Mouse (Mus musculus): ENCODE data around the gene Sestd1. TPM values are rescaled to one million over a fixed set of nuclear protein-coding genes. Genes with fewer than 3 reads are reported as not detected.

Sestd1 gene
- polyA plus RNA-seq, 1 experiment from 2014 or later: 11.6 TPM

DNA sequence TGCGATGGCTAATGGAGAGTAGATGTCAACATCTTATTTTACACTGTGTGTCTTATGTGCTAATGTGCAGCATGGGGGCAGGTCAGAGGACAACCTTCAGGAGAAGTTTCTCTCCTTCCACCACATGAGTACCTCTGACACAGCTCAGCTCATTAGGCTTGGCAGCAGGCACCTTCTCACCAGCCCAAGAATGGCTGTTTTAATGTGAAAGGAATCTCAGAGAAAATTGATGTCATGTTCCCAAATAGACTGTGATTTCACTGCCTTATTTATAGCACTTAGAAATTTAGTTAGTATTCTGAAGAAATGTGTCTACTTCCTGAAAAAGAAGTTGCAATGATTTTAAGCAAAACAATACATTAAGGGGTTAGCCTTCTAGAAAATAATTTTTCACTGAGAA, 78.5 kb downstream of the Sestd1 start:
- no peaks in the 10 kb centered on the region for H3K27me3 ChIP-seq (replicated peaks; ENCODE audit: control insufficient read depth, insufficient read depth, low read length)
- 94% methylated on average over 1 of the region's 1 CpGs for WGBS
- no peaks in the 10 kb centered on the region for H3K36me3 ChIP-seq (ENCODE audit: control insufficient read depth, insufficient read depth, low read length)
- no peaks in the 10 kb centered on the region for H3K4me1 ChIP-seq (ENCODE audit: control insufficient read depth, insufficient read depth, low read length)
- ATAC-seq: no peak
- H3K4me3 ChIP-seq (ENCODE audit: low read length): no peak overlapping the region
- H3K9ac ChIP-seq (ENCODE audit: low read depth, low read length): no peak overlapping the region
- no peak overlapping the region for H3K27ac ChIP-seq (ENCODE audit: low read length)
- no peak overlapping the region for H3K4me2 ChIP-seq (ENCODE audit: low read depth, low read length)
- H3K9me3 ChIP-seq (ENCODE audit: control insufficient read depth, low read length): no peaks in the 10 kb centered on the region

DNA sequence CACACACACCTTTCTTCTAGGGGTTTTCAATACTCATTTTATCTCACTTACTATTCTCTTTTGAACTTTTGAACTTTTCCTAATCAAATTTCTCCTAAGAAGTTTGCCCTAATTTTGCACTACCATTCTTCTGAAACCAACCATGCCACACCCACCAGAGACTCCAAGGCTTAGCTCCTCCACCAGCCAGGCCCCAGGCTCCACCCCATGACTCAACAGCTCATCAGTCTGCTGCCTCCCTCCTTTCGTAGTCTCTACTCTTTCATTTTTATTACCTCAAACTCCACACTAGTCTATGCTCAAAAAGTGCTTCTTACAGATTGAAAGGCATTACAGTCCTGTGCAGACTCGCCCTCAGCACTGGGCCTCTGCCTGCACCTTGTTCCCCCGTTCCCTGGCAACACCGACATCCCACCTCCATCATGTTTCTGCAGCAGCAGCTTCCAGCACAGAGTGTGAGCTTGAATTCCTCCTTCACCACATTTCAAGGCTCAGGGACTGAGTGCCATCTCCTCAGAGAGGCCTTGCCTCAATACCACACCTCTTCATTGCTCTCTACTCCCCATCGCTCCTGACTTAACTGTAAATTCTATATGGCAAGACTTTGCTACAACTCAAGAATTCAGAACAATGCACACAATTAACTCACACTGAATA, 79.3 kb downstream of the Sestd1 start:
- 76% methylated on average over 5 of the region's 5 CpGs for WGBS
- Histone ChIP-seq H3K36me3 (ENCODE audit: control insufficient read depth, insufficient read depth, low read length) (no peaks in the 10 kb centered on the region), H3K4me3 (ENCODE audit: low read length) (no peak overlapping the region), H3K27ac (ENCODE audit: low read length) (no peak overlapping the region), H3K9me3 (ENCODE audit: control insufficient read depth, low read length) (no peaks in the 10 kb centered on the region), H3K4me1 (ENCODE audit: control insufficient read depth, insufficient read depth, low read length) (no peaks in the 10 kb centered on the region), H3K4me2 (ENCODE audit: low read depth, low read length) (no peak overlapping the region), H3K27me3 (replicated peaks; ENCODE audit: control insufficient read depth, insufficient read depth, low read length) (no peaks in the 10 kb centered on the region), H3K9ac (ENCODE audit: low read depth, low read length) (no peak overlapping the region)
- ATAC-seq: no peak; the same call in 1 of the 2 replicates

DNA sequence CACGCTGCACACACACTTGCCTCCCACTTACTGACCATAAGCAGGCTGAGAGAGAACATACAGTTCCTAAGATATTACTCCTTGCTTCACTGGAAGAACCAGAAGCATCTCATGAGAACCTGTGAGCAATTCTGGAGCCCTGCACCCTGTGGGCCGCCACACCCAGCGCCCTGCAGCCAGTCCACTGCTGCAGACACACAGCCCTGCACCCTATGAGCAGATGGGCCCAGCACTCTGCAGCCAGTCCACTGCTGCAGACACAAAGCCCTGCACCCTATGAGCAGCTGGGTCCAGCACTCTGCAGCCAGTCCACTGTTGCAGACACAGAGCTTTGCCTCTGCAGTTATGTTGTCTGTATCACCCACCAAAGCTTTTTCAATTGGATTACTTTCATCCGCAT, 80.0 kb downstream of the Sestd1 start:
- Histone ChIP-seq H3K9me3 (ENCODE audit: control insufficient read depth, low read length) (no peaks in the 10 kb centered on the region), H3K27me3 (replicated peaks; ENCODE audit: control insufficient read depth, insufficient read depth, low read length) (no peaks in the 10 kb centered on the region), H3K4me3 (ENCODE audit: low read length) (no peak overlapping the region), H3K36me3 (ENCODE audit: control insufficient read depth, insufficient read depth, low read length) (no peaks in the 10 kb centered on the region), H3K4me2 (ENCODE audit: low read depth, low read length) (no peak overlapping the region), H3K4me1 (ENCODE audit: control insufficient read depth, insufficient read depth, low read length) (no peaks in the 10 kb centered on the region), H3K27ac (ENCODE audit: low read length) (no peak overlapping the region), H3K9ac (ENCODE audit: low read depth, low read length) (no peak overlapping the region)
- ATAC-seq: no peak
- 94% methylated on average over 4 of the region's 4 CpGs for WGBS

- Histone ChIP-seq H3K9ac (ENCODE audit: low read depth, low read length) (no peak overlapping the region), H3K4me3 (ENCODE audit: low read length) (no peak overlapping the region), H3K36me3 (ENCODE audit: control insufficient read depth, insufficient read depth, low read length) (no peaks in the 10 kb centered on the region), H3K4me1 (ENCODE audit: control insufficient read depth, insufficient read depth, low read length) (no peaks in the 10 kb centered on the region), H3K27me3 (replicated peaks; ENCODE audit: control insufficient read depth, insufficient read depth, low read length) (no peaks in the 10 kb centered on the region), H3K27ac (ENCODE audit: low read length) (no peak overlapping the region), H3K9me3 (ENCODE audit: control insufficient read depth, low read length) (no peaks in the 10 kb centered on the region), H3K4me2 (ENCODE audit: low read depth, low read length) (no peak overlapping the region)
- WGBS: 61% methylated on average over 5 of the region's 5 CpGs
- no peak for ATAC-seq
Measured at GRCm38 (mm10) chr2:77198246-77198645, 82.1 kb downstream of the Sestd1 start.

DNA sequence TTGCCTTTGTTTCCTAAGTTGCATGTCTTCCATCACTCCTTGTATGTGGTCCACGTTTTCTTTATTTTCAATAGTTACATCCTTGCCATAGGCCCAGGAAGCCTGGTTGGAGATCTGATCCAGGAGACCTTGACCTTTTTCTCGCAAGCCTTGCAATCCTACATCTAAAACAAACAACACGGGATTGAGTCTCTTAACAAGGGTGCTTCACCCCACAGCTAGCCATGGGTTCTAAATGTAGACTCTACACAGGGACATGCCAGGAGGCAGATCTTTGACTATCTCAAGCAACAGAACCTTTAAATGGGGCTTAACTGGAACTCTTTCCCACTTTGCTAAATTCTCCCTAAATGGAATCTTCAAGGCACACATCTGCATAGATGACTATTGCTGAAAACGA, 83.6 kb downstream of the Sestd1 start:
- Histone ChIP-seq H3K4me1 (ENCODE audit: control insufficient read depth, insufficient read depth, low read length) (no peaks in the 10 kb centered on the region), H3K4me3 (ENCODE audit: low read length) (no peak overlapping the region), H3K36me3 (ENCODE audit: control insufficient read depth, insufficient read depth, low read length) (no peaks in the 10 kb centered on the region), H3K9me3 (ENCODE audit: control insufficient read depth, low read length) (no peaks in the 10 kb centered on the region), H3K9ac (ENCODE audit: low read depth, low read length) (no peak overlapping the region), H3K27me3 (replicated peaks; ENCODE audit: control insufficient read depth, insufficient read depth, low read length) (no peaks in the 10 kb centered on the region), H3K4me2 (ENCODE audit: low read depth, low read length) (no peak overlapping the region), H3K27ac (ENCODE audit: low read length) (no peak overlapping the region)
- 82% methylated on average over 4 of the region's 4 CpGs for WGBS
- ATAC-seq: no peak

- WGBS: 91% methylated on average over 5 of the region's 5 CpGs
- Histone ChIP-seq H3K9ac (ENCODE audit: low read depth, low read length) (no peak overlapping the region), H3K4me1 (ENCODE audit: control insufficient read depth, insufficient read depth, low read length) (no peaks in the 10 kb centered on the region), H3K36me3 (ENCODE audit: control insufficient read depth, insufficient read depth, low read length) (no peaks in the 10 kb centered on the region), H3K27ac (ENCODE audit: low read length) (no peak overlapping the region), H3K27me3 (replicated peaks; ENCODE audit: control insufficient read depth, insufficient read depth, low read length) (no peaks in the 10 kb centered on the region), H3K9me3 (ENCODE audit: control insufficient read depth, low read length) (no peaks in the 10 kb centered on the region), H3K4me2 (ENCODE audit: low read depth, low read length) (no peak overlapping the region), H3K4me3 (ENCODE audit: low read length) (no peak overlapping the region)
- ATAC-seq: no peak
Measured at GRCm38 (mm10) chr2:77195056-77195455, 85.3 kb downstream of the Sestd1 start.

GRCm38 (mm10) chr2:77191811-77192210, 88.6 kb downstream of the Sestd1 start:
- H3K27me3 ChIP-seq (replicated peaks; ENCODE audit: control insufficient read depth, insufficient read depth, low read length): no peaks in the 10 kb centered on the region
- 85% methylated on average over 3 of the region's 3 CpGs for WGBS
- no peak overlapping the region for H3K4me3 ChIP-seq (ENCODE audit: low read length)
- H3K4me2 ChIP-seq (ENCODE audit: low read depth, low read length): no peak overlapping the region
- no peaks in the 10 kb centered on the region for H3K4me1 ChIP-seq (ENCODE audit: control insufficient read depth, insufficient read depth, low read length)
- no peak overlapping the region for H3K9ac ChIP-seq (ENCODE audit: low read depth, low read length)
- H3K9me3 ChIP-seq (ENCODE audit: control insufficient read depth, low read length): no peaks in the 10 kb centered on the region
- 0 out of 2 replicates have a peak, but pooled peaks cover 6% of the 10 kb centered on the region for H3K36me3 ChIP-seq (ENCODE audit: control insufficient read depth, insufficient read depth, low read length)
- H3K27ac ChIP-seq (ENCODE audit: low read length): no peak overlapping the region
- ATAC-seq: no peak

GRCm38 (mm10) chr2:77190891-77191290, 89.5 kb downstream of the Sestd1 start:
- H3K9ac ChIP-seq (ENCODE audit: low read depth, low read length): no peak overlapping the region
- 0 out of 2 replicates have a peak, but pooled peaks cover 6% of the 10 kb centered on the region for H3K36me3 ChIP-seq (ENCODE audit: control insufficient read depth, insufficient read depth, low read length)
- H3K9me3 ChIP-seq (ENCODE audit: control insufficient read depth, low read length): no peaks in the 10 kb centered on the region
- no peak overlapping the region for H3K27ac ChIP-seq (ENCODE audit: low read length)
- no peak for ATAC-seq
- WGBS: 91% methylated on average over 7 of the region's 7 CpGs
- H3K4me2 ChIP-seq (ENCODE audit: low read depth, low read length): no peak overlapping the region
- H3K4me3 ChIP-seq (ENCODE audit: low read length): no peak overlapping the region
- no peaks in the 10 kb centered on the region for H3K4me1 ChIP-seq (ENCODE audit: control insufficient read depth, insufficient read depth, low read length)
- no peaks in the 10 kb centered on the region for H3K27me3 ChIP-seq (replicated peaks; ENCODE audit: control insufficient read depth, insufficient read depth, low read length)

DNA sequence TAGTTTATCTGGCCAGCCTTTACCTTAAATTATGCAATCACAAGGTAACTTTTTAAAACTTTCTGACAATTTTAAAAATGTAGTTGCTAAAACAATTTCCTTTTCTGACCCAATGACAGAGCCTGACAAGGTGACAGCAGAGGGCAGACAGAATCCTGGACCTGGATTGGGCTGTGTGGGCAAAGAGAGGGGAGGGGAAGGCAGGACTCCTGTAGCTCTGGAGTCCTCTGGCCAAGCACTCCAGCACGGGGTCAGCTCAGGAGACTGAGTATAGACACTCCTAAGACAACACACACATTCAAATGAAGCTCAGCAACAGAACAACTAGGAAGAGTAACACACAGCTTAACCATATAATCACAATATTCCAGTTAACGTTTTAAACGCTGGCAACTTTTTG, 90.1 kb downstream of the Sestd1 start:
- Histone ChIP-seq H3K9me3 (ENCODE audit: control insufficient read depth, low read length) (no peaks in the 10 kb centered on the region), H3K27ac (ENCODE audit: low read length) (no peak overlapping the region), H3K4me2 (ENCODE audit: low read depth, low read length) (no peak overlapping the region), H3K4me3 (ENCODE audit: low read length) (no peak overlapping the region), H3K36me3 (ENCODE audit: control insufficient read depth, insufficient read depth, low read length) (0 out of 2 replicates have a peak, but pooled peaks cover 6% of the 10 kb centered on the region), H3K4me1 (ENCODE audit: control insufficient read depth, insufficient read depth, low read length) (no peaks in the 10 kb centered on the region), H3K9ac (ENCODE audit: low read depth, low read length) (no peak overlapping the region), H3K27me3 (replicated peaks; ENCODE audit: control insufficient read depth, insufficient read depth, low read length) (no peaks in the 10 kb centered on the region)
- no peak for ATAC-seq
- WGBS: 93% methylated on average over 3 of the region's 3 CpGs

DNA sequence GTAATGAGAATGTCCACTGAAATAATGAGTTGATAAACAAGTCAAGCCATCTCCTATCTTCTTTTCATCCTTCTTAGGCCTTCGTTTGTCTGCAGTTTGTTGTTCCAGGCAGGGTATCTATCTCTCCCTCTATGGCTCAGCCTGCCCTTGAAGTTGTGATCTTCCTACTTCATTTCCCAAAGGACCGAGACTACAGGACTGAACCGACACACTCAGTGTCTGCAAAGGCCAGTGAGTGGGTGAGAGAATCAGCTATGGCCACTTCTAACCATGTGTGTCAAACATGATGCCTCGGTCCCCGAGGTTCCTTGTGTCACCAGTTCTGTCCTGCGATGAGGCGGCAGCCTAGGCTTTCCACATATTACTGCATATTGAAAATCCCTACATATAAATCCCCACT, 90.7 kb downstream of the Sestd1 start:
- WGBS: 95% methylated on average over 7 of the region's 7 CpGs
- Histone ChIP-seq H3K36me3 (ENCODE audit: control insufficient read depth, insufficient read depth, low read length) (0 out of 2 replicates have a peak, but pooled peaks cover 6% of the 10 kb centered on the region), H3K27me3 (replicated peaks; ENCODE audit: control insufficient read depth, insufficient read depth, low read length) (no peaks in the 10 kb centered on the region), H3K4me3 (ENCODE audit: low read length) (no peak overlapping the region), H3K27ac (ENCODE audit: low read length) (no peak overlapping the region), H3K4me2 (ENCODE audit: low read depth, low read length) (no peak overlapping the region), H3K4me1 (ENCODE audit: control insufficient read depth, insufficient read depth, low read length) (no peaks in the 10 kb centered on the region), H3K9ac (ENCODE audit: low read depth, low read length) (no peak overlapping the region), H3K9me3 (ENCODE audit: control insufficient read depth, low read length) (no peaks in the 10 kb centered on the region)
- no peak for ATAC-seq

All from intestine, embryonic 16.5 days (tissue).